Mouse (Mus musculus): ENCODE measurements around the gene Rd3.

Gene Rd3

GRCm38 (mm10) chr1:191963948-191964772 lies 13.0 kb upstream of the Rd3 start:
- DNase-seq = peak; percentile 83

- peak; percentile 73 for DNase-seq
These were observed 12.2 kb upstream of the Rd3 start for GRCm38 (mm10) chr1:191964773-191965481.

DNA sequence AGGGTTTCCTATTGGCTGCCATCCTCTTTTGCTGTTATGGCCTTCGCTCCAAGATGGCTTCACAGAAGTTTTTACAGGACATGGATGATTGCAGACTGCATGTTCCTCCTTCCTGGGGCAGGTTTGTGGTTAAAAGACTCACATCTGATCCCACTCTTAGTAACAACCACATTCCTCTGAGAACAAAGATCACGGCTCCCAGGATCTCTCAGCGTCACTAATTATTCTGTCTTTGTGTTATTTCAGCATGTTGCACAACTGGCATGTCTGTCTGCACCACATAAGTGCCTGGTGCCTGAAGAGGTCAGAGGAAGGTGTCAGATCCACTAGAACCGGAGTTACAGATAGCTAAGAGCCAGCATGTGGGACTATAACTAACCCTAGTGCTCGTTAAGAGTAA lies 7.2 kb upstream of the Rd3 start:
- no peak for DNase-seq

DNA sequence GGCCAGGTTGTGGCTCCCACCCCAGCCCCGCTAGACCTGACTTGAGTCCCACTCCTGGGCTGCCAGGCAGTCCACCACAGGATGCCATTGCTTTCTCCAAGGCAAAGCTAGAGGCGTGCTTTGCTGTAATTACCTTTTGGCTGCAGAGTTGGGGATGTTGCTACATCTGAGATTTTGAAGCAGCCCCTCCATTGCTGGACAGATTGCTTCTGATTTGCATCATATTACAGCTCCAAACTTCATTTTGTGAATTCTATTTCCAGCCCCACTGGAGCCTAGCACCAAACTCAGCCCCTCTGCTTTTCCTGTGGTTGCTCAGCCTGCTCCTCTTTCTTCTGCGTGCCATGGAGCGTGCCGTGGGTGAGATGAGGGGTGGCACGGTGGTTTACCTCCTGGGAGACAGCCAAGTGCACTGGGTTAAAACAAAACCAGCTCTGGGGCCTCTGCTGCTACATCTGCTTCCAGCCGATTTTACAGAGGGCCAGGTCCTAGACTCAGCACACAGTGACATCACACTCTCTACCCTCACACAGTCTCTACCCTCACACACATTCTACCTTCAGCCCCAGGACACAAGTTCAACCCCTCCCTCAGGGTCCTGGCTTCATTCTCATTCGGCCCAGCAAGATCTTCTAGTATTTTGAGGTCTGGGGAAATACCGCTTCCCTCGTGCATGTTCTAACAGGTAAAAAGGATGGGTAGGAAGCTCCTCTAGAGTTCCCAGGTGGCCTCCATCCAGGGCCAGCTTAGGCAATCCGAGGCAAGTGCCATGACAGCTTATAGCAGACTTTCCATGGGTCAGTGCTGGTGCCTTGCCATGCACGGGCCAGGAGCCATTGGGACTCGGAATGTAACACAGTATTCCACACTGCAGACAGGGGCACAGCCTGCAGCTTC lies 2.4 kb upstream of the Rd3 start:
- DNase-seq = no peak

- DNase-seq = no peak
These were observed 4.4 kb downstream of the Rd3 start for GRCm38 (mm10) chr1:191981426-191982102.

DNA sequence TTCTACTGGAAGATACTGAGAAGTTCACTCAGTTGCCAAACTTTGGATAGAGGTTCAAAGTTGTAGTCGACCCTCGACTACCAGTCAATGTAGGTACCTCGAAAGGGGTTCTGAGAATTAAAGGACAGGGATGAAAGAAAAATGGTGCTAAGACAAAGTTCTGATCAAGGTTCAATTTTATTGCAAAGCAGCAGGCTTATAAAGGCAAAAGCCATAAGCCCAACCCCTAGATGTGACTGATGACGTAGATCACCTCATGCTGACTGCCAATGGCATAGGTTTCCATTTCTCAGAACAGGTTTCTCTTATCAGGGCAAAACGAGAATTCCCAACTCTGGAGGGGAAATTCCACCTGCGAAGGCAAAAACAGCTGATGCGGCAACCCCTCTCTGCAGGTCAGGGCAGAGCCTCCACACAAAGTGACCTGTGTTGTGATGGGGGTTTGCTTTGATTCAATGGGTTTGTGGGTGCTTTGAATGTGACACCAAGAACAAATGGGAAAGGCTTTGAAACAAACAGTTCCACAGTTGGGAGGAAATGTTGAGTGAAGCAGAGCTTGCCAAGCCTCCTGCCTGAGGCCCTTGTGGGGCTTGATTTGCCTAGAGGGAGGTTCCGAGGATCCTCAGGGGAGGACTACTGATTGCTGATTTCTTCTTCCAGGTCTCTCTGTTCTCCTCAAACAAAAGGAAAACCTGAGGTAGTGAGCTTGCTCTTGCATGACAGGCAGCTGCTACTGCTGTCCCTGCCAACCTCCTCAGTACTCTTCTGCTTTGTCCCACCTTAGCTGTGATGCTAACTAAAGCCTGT lies 9.7 kb downstream of the Rd3 start:
- no peak for DNase-seq

DNA sequence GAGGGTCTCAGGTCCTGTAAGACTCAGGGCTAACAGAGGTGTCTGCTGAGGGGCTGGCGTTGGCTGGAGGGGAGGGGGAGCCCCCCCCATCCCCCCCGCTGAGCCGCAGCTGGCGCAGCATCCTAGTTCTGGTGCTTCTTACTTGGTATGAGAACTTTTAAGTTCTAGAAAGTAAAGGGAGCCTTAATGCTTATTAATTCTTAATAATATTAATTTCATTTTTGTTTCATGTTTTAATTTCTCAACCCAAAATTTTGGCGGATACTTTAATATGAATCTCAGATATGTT lies 10.3 kb downstream of the Rd3 start:
- no peak for DNase-seq

DNA sequence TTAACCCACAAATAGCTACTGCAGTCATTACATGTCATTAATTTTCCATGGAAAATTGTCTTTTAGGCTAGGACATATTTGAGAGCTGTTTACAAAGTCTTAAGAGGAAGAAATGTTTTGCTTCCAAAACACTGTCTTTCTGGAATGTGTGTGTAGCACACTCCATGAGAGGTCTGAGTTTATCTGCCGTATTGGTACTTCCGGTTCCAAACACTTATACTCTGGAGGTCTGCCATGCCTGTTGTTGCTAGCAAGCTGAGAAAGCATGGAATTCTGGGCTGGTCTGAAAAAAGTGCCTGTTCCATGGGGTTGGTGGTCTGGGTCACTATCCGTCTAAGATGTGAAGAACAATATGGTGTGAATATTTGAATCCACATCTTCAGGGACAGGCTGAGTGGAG lies 11.5 kb downstream of the Rd3 start:
- DNase-seq = no peak

- DNase-seq = no peak
These were observed 11.9 kb downstream of the Rd3 start for GRCm38 (mm10) chr1:191989060-191989459.

DNA sequence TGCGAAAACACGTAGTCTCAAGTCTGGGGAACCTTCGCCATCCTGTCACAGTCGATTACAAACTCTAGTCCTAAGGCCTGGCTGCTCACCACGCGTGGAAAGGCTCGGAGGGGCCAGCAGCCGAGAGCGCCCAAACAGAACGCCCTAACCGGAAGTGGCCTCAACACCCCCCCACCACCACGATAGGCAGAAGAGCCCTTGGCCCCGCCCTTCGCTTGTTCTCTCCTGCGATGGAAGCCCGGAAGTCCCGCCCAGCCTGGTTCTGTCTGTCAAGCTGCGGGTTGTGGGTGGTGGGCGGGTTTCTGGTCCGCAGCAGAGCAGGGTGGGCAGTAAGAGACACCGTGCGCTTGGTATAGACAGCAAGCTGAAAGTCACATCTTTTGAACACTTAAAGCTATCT lies 12.8 kb downstream of the Rd3 start:
- peak; percentile 96 for DNase-seq

DNA sequence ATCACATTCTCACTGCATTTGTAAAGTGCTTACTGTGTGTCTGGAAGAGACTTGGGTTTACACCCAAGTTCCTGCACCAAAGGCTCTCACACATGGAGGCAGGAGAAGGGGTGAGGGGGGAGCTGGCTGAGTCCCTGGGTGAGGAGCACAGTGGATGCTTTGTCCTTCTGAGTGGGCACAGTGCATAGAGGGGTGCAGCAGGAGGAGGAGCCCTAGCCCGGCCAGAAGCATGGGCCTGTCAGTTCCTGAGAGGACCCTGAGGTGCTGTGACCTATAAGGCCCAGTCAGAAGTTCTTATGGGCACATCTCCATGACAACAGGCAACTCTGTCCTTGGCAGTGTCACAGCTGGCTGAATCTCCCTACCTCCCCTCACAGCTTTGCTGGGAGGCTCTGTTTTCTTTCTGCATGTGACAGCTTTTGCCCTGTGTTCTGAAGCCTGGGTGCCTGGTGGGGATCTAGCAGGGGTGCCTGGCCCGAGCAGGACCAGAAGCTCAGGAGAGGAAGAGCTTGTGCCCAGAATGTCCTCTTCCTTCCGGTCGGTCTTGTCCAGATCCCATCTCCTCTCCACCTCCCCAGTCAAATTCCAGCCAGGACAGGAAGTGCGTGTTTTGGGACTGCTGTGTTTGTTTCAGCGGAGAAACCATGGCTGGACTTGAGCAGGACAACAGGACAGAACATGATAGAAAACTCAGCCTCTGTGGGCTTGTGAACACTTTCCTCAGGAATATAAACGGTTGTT lies 15.0 kb downstream of the Rd3 start:
- DNase-seq = no peak

DNA sequence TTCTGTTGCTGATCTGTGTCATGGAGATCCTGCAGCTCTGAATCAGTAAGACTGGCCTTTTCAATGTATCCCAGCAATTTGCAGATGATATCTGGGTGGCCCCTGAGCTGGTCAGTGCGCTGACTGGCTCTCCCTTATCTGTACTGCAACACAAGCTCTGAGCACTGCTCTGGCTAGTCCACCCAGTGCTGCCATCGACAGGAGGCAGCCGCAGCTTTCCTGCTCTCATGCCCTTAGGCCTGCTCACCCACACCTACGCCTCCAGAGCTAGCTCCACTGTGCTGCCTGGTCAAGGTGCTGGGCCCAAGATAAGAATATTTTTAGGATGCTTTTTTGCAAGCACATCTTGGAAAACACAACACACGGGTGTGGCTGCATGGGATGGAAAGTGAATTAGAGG lies 17.3 kb downstream of the Rd3 start:
- no peak for DNase-seq

- peak; percentile 81 for DNase-seq
These were observed 18.3 kb downstream of the Rd3 start for GRCm38 (mm10) chr1:191995488-191995887.

- DNase-seq = no peak
These were observed 18.7 kb downstream of the Rd3 start for GRCm38 (mm10) chr1:191995916-191996315.

DNA sequence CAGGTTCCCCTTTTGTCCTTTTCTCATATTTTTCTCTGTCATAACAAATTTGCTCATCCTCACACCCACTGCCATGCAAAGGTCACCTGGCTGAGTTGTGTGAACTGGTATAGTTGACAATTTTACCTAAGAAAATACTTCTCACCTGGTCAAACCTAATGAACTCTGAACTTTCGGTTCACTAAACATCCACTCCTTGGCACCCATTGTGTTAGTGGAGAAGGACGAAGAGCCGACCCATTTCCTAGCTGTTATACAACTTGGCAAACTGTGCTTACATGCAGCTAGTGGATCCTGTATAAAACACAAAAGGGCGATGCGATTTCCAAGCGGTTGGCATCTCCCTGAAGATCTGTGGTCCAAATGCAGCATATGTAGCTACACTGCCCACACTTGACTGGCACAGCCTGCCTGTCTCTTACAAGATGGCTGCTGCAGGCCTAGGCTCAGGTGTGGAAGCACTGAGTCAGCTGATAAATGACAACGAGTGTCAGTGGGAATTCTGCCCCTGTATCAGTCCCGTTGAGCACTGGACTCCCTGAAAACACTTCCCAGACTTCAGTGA lies 19.5 kb downstream of the Rd3 start:
- no peak for DNase-seq

DNA sequence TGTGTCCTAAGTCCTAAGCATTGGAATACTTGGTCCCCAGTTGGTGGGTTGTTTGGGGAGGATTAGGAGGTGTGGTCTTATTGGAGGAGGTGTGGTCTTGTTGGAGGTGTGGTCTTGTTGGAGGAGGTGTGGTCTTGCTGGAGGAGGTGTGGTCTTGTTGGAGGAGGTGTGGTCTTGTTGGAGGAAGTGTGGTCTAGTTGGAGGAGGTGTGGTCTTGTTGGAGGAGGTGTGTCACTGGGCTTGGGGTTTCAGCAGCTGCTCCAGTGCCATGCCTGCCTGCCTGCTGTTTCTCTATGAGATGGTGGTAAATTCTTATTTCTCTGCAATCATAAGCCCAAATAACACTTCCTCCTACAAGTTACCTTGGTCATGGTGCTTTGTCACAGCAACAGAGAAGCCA lies 21.9 kb downstream of the Rd3 start:
- no peak for DNase-seq

All from thymus, postnatal 25 days (tissue).